Mouse (Mus musculus) hindbrain, embryonic 16.5 days (tissue): Measurements from ENCODE around the gene Lclat1. TPM values are rescaled to one million over a fixed set of nuclear protein-coding genes. Genes with fewer than 3 reads are reported as not detected.

ENCODE experiments used
- ATAC-seq: fragments of 200-750 bp; cut with Nextera tagmentation; 2 replicates; pipeline ENCODE4 v1.8.0; 2017; ENCODE audit warnings: moderate TSS enrichment, moderate library complexity
- H3K27ac ChIP-seq: fragments of 300-500 bp; sonication (generic); 2 replicates; pipeline ENCODE4 v1.5.1; 2014; ENCODE audit warnings: low read depth, mild to moderate bottlenecking, control low read depth, low read length, moderate library complexity
- H3K27me3 ChIP-seq: fragments of 300-500 bp; sonication (generic); replicated peaks from 2 replicates; pipeline ENCODE4 v1.6.1; 2014; ENCODE audit warnings: low read length; ENCODE audit not compliant: control insufficient read depth, insufficient read depth
- H3K36me3 ChIP-seq: fragments of 300-500 bp; sonication (generic); 2 replicates; pipeline ENCODE4 v1.6.1; 2014; ENCODE audit warnings: mild to moderate bottlenecking, low read length, moderate library complexity, mixed read lengths; ENCODE audit not compliant: control insufficient read depth, insufficient read depth
- H3K4me1 ChIP-seq: fragments of 300-500 bp; sonication (generic); 2 replicates; pipeline ENCODE4 v1.6.1; 2014; ENCODE audit warnings: low read depth, low read length; ENCODE audit not compliant: control insufficient read depth, insufficient read depth
- H3K4me2 ChIP-seq: fragments of 300-500 bp; sonication (generic); 2 replicates; pipeline ENCODE4 v1.6.1; 2014; ENCODE audit warnings: mild to moderate bottlenecking, low read length, control low read depth, moderate library complexity
- H3K4me3 ChIP-seq: fragments of 300-500 bp; sonication (generic); 2 replicates; pipeline ENCODE4 v1.5.1; 2014; ENCODE audit warnings: mild to moderate bottlenecking, low read length, control low read depth, moderate library complexity
- H3K9ac ChIP-seq: fragments of 300-500 bp; sonication (generic); 2 replicates; pipeline ENCODE4 v1.6.1; 2014; ENCODE audit warnings: low read depth, mild to moderate bottlenecking, control low read depth, low read length, moderate library complexity
- H3K9me3 ChIP-seq: fragments of 300-500 bp; sonication (generic); 2 replicates; pipeline ENCODE4 v1.6.1; 2014; ENCODE audit warnings: mild to moderate bottlenecking, low read length, moderate library complexity; ENCODE audit not compliant: control insufficient read depth
- WGBS: fragments of 180-500 bp; shearing (Covaris S2); extraction: QIAGEN DNeasy Blood & Tissue Kit; methylation state at CpG from one replicate; pipeline ENCODE4 v1.1.7; 2014; 5-methylcytosine and 5-hydroxymethylcytosine counted together
- polyA plus RNA-seq: library from polyadenylated mRNA; unstranded; fragments of >200 nt; fragmentation: Nextera tagmentation; extraction: Ambion mirVana; gene quantifications from 2 replicates; pipeline ENCODE4 v1.2.1, GENCODE M21; 2015

Gene Lclat1
- polyA plus RNA-seq, 1 experiment from 2014 or later = 13.8 TPM

GRCm38 (mm10) chr17:73196139-73196538 lies 88.4 kb downstream of the Lclat1 start:
- Histone ChIP-seq H3K27ac (no peak overlapping the region), H3K9ac (no peak overlapping the region), H3K4me3 (no peak overlapping the region), H3K36me3 (no peaks in the 10 kb centered on the region), H3K27me3 (no peaks in the 10 kb centered on the region), H3K9me3 (no peaks in the 10 kb centered on the region), H3K4me2 (no peak overlapping the region), H3K4me1 (no peaks in the 10 kb centered on the region)
- no peak for ATAC-seq
- 92% methylated on average over 1 of the region's 1 CpGs for WGBS

DNA sequence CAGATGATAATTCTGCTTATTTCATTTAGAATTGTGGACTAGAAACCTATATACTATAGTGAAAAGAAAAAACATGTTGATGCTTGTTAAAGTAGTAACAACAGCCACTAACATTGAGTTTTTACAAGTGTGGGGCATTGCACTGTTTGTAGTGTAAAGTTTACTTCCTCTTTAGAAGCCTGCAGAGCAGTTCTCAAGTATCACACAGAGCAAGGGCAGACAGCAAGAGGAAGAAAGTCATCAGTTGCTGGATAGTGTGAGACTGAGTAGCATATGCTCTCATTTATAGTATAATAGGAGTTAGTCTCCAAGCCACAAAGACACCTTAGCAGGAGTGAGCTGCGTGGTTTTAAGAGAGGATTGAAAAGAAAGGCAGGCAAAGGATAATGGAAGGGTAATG lies 89.9 kb downstream of the Lclat1 start:
- Histone ChIP-seq H3K36me3 (0 out of 2 replicates have a peak, but pooled peaks cover 1% of the 10 kb centered on the region), H3K9ac (no peak overlapping the region), H3K9me3 (peaks cover 2% of the 10 kb centered on the region), H3K4me1 (no peaks in the 10 kb centered on the region), H3K27me3 (no peaks in the 10 kb centered on the region), H3K4me2 (no peak overlapping the region), H3K4me3 (no peak overlapping the region), H3K27ac (no peak overlapping the region)
- ATAC-seq = no peak
- 80% methylated on average over 1 of the region's 1 CpGs for WGBS

DNA sequence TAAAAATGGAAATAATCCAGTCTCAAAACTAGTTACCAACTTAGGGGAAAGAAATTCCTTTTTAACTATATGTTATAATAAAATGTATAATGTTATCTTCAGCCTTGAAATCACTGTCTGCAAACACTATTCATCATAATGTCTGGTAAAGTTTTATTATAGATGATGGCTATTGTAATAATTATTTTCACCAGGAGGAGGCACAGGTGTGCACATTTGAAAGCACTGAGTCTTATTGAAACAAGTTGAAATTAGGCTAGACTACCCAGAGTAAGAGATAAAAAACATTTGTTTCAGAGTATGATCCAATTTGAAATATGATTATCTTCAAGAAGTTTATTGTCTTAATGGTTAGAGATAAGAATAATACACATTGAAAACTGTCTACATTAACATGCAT lies 91.6 kb downstream of the Lclat1 start:
- Histone ChIP-seq H3K4me2 (no peak overlapping the region), H3K36me3 (peaks cover 5% of the 10 kb centered on the region; the same call in 1 of the 2 replicates), H3K27me3 (no peaks in the 10 kb centered on the region), H3K9ac (no peak overlapping the region), H3K4me3 (no peak overlapping the region), H3K4me1 (no peaks in the 10 kb centered on the region), H3K9me3 (peaks cover 3% of the 10 kb centered on the region), H3K27ac (no peak overlapping the region)
- no peak for ATAC-seq

DNA sequence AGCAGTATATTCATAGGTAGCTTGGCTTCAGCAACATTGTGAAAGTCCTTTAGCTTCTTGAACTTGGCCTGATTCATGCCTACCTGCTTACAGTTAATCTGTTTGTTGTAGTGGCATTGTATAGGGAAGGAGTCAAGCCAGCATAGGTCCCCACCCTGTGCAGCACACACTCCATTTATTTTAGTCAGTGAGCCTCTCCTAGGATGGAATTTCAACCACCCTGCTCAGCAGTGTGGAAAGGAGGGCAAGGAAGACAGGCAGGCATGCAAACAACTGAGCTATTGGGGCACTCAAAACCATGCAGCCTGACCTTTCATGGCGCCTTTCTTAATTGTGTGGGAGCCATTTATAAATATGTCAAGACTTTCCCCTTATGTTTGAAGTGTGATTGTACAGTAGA lies 92.6 kb downstream of the Lclat1 start:
- ATAC-seq = no peak
- Histone ChIP-seq H3K27ac (no peak overlapping the region), H3K36me3 (peaks cover 5% of the 10 kb centered on the region; the same call in 1 of the 2 replicates), H3K27me3 (no peaks in the 10 kb centered on the region), H3K4me2 (no peak overlapping the region), H3K9ac (no peak overlapping the region), H3K9me3 (peaks cover 3% of the 10 kb centered on the region), H3K4me1 (no peaks in the 10 kb centered on the region), H3K4me3 (no peak overlapping the region)
- WGBS = 76% methylated on average over 1 of the region's 1 CpGs

DNA sequence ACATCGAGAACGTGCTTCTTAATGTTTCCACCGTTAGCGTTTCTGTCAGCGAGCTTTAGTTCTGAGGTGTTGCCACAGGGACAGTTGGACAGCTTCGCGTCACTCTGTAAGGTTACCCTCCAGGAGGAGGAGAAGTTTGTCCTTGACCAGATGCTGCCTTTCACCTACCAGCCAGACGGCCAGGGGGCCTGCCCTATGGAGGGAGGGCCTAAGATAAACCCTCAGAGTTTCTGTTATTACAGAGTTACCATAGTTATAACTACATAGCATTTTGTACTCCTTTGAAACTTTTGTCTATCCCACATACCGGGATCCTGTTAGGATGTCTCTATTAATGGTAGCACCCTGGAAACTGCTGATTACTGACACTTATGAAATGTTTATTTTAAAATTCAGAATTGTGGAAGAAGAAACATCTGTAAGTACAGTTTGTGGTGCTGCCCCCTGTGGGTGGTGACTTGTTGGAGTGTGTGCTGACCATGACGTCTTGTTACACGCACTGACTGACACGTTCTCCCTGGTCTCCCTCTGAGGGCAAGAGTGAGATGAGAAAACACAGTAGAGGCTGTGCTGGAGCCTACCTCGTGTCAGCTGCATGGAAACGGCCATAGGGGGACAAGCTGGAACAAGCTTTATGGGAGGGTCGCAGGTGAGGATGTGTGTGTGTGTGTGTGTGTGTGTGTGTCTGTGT lies 96.0 kb downstream of the Lclat1 start:
- H3K4me3 ChIP-seq = no peak overlapping the region
- peaks cover 5% of the 10 kb centered on the region; the same call in 1 of the 2 replicates for H3K36me3 ChIP-seq
- no peaks in the 10 kb centered on the region for H3K4me1 ChIP-seq
- no peak for ATAC-seq
- H3K9ac ChIP-seq = no peak overlapping the region
- H3K27ac ChIP-seq = no peak overlapping the region
- H3K4me2 ChIP-seq = no peak overlapping the region
- H3K9me3 ChIP-seq = peaks cover 3% of the 10 kb centered on the region
- H3K27me3 ChIP-seq = no peaks in the 10 kb centered on the region
- 89% methylated on average over 15 of the region's 15 CpGs for WGBS

- Histone ChIP-seq H3K4me1 (no peaks in the 10 kb centered on the region), H3K27ac (no peak overlapping the region), H3K4me2 (no peak overlapping the region), H3K4me3 (no peak overlapping the region), H3K9me3 (no peaks in the 10 kb centered on the region), H3K27me3 (no peaks in the 10 kb centered on the region), H3K9ac (no peak overlapping the region), H3K36me3 (no peaks in the 10 kb centered on the region)
- WGBS = 74% methylated on average over 5 of the region's 5 CpGs
- no peak for ATAC-seq
Measured at GRCm38 (mm10) chr17:73210960-73211531, 103.3 kb downstream of the Lclat1 start.

DNA sequence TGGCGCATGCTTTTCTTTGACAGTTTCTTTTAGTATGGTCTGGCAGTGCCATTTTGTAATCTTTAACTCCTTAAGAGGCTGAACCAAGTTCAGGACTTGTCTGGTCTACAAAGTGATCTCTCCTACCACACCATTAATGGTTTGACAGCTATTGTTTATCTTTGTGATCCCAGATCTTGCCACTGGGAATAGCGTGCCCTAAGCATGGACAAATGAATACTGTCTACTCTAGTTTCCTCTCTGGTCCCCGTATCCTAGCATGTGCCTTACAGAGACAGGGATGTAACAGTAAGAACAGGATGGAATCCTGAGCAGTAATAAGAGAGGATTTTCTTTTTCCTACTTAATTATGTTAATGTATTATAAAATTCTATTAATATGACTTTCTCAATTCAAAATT lies 105.0 kb downstream of the Lclat1 start:
- Histone ChIP-seq H3K4me3 (no peak overlapping the region), H3K36me3 (0 out of 2 replicates have a peak, but pooled peaks cover 2% of the 10 kb centered on the region), H3K4me1 (no peaks in the 10 kb centered on the region), H3K27me3 (no peaks in the 10 kb centered on the region), H3K9me3 (no peaks in the 10 kb centered on the region), H3K9ac (no peak overlapping the region), H3K27ac (no peak overlapping the region), H3K4me2 (no peak overlapping the region)
- WGBS = 80% methylated on average over 3 of the region's 3 CpGs
- no peak for ATAC-seq

DNA sequence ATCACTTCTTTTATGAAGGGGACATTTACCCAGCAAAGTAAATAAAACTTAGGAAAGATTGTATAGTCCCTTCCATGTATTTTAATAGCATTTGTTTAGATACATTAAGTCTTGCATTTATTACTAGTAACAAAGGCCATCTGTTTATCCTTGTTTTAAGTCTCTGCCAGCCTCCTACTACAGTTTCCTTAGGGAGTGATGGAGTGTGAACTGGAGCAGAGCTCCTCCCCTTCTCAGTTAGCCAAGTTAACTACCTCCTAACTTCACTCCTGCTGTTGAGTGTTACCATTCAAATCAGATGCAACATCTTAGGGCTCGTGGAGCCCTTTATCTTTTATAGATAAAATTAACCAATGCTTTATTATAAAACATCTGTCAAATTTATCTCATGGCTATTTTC lies 105.4 kb downstream of the Lclat1 start:
- H3K4me2 ChIP-seq = no peak overlapping the region
- no peaks in the 10 kb centered on the region for H3K9me3 ChIP-seq
- H3K36me3 ChIP-seq = 0 out of 2 replicates have a peak, but pooled peaks cover 2% of the 10 kb centered on the region
- H3K27me3 ChIP-seq = no peaks in the 10 kb centered on the region
- no peak for ATAC-seq
- H3K27ac ChIP-seq = no peak overlapping the region
- H3K4me3 ChIP-seq = no peak overlapping the region
- H3K4me1 ChIP-seq = no peaks in the 10 kb centered on the region
- WGBS = 81% methylated on average over 1 of the region's 1 CpGs
- no peak overlapping the region for H3K9ac ChIP-seq

DNA sequence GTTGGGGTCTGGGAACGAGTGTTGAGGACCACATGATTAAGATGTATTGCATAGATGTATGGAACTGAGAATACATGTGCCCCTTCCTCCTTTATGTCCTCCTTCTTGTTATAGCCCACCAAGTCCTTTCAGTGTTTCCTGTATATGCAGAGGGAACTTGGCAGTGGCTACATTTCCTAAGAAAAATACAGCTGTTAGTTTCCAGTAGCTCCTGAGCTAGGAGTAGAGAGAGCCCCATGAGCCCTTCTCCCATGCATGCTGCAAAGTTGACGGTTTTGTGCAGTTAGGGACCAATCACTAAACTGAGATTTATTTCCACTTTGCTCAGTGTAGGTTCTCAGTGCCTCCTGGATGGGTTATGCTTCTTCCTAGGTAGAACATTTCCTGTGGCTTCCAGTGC lies 105.9 kb downstream of the Lclat1 start:
- H3K9me3 ChIP-seq = no peaks in the 10 kb centered on the region
- no peak overlapping the region for H3K9ac ChIP-seq
- no peaks in the 10 kb centered on the region for H3K27me3 ChIP-seq
- H3K27ac ChIP-seq = no peak overlapping the region
- H3K4me1 ChIP-seq = no peaks in the 10 kb centered on the region
- H3K4me3 ChIP-seq = no peak overlapping the region
- H3K4me2 ChIP-seq = no peak overlapping the region
- WGBS = 76% methylated on average over 2 of the region's 2 CpGs
- 0 out of 2 replicates have a peak, but pooled peaks cover 2% of the 10 kb centered on the region for H3K36me3 ChIP-seq
- ATAC-seq = no peak
